Mouse (Mus musculus) lung, postnatal 0 days (tissue): ENCODE results near the gene Tdgf1.

ENCODE experiments used
- CTCF ChIP-seq: IDR thresholded peaks from 2 replicates; pipeline ENCODE4 v1.5.1; 2016; ENCODE audit warnings: antibody characterized with exemption, mild to moderate bottlenecking
- EP300 ChIP-seq: IDR thresholded peaks from 2 replicates; pipeline ENCODE4 v1.6.1; 2016; ENCODE audit warnings: antibody characterized with exemption, mild to moderate bottlenecking, control low read depth

DNA sequence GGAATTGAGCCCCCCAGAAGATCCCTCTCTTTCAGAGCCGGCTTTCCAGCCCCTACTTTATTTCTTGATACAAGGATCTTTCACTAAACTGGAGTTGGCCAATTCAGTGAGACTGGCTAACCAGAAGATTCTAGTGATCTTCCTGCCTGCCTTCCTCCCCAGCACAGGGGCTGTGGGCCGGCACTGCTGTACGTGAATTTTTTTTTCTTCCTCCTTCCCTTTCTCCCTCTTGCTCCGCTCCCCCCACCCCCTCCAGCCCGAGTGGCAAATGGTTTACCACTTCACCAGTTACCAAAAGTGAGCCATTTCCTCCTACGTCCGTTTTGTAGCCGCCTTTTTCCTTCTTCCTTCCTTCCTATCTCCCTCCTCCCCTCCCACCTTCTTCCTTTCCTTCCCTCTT lies 30.5 kb downstream of the Tdgf1 start:
- TF ChIP-seq EP300 = no peak
- no peak for TF ChIP-seq CTCF
